Mouse (Mus musculus) C2C12 (cell line): ENCODE measurements around the gene Vgll4.

Source experiments
- CTCF ChIP-seq: IDR thresholded peaks from one replicate; pipeline ENCODE4 v1.5.1; 2011; ENCODE audit not compliant: control insufficient read depth, insufficient read depth, insufficient read length
- MAX ChIP-seq: IDR thresholded peaks from one replicate; pipeline ENCODE4 v1.6.1; 2011; ENCODE audit warnings: mild to moderate bottlenecking, control low read depth
- MYOD1 ChIP-seq: IDR thresholded peaks from one replicate; pipeline ENCODE4 v1.6.1; 2011; ENCODE audit warnings: low read depth; ENCODE audit not compliant: control insufficient read depth, insufficient read length
- USF1 ChIP-seq: IDR thresholded peaks from one replicate; pipeline ENCODE4 v1.6.1; 2011; ENCODE audit warnings: low read depth, mild to moderate bottlenecking, control low read depth, moderate library complexity

DNA sequence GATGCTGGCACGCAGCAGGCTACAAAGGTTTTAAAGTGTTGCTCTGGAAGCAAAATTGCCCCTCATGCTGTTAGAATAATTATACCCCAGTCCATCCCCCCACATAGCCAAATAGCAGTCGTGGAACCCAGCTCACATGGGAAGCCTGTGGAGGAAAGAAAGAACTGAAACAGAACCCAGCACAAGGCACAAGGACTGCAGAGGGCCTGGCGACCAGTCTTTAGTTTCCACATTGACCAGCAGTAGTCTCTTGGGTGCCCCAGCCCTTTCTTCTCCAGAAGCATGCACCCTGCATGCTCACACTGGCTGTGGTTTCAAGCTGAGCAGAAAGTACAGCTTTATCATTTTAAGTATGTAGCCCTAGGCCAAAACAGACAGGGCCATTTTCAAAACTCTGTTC, 127.7 kb downstream of the Vgll4 start:
- TF ChIP-seq CTCF, result no peak
- TF ChIP-seq MAX, result no peak
- no peak for TF ChIP-seq USF1
- TF ChIP-seq MYOD1, result no peak
